Mouse (Mus musculus) layer of hippocampus, postnatal 36 days (tissue): ENCODE measurements around the gene Itprid1. TPM values are rescaled to one million over a fixed set of nuclear protein-coding genes. Genes with fewer than 3 reads are reported as not detected.

Source experiments
- DNase-seq, 2 experiments: peaks; one replicate each; pipeline ENCODE4 v3.0.0; 2022
- total RNA-seq, 2 experiments: library from RNA; stranded (reverse); gene quantifications; 2 replicates each; pipeline ENCODE4 v1.2.3; 2021

Itprid1 gene
- total RNA-seq, 2 experiments from 2014 or later, result 1.3 TPM

DNA sequence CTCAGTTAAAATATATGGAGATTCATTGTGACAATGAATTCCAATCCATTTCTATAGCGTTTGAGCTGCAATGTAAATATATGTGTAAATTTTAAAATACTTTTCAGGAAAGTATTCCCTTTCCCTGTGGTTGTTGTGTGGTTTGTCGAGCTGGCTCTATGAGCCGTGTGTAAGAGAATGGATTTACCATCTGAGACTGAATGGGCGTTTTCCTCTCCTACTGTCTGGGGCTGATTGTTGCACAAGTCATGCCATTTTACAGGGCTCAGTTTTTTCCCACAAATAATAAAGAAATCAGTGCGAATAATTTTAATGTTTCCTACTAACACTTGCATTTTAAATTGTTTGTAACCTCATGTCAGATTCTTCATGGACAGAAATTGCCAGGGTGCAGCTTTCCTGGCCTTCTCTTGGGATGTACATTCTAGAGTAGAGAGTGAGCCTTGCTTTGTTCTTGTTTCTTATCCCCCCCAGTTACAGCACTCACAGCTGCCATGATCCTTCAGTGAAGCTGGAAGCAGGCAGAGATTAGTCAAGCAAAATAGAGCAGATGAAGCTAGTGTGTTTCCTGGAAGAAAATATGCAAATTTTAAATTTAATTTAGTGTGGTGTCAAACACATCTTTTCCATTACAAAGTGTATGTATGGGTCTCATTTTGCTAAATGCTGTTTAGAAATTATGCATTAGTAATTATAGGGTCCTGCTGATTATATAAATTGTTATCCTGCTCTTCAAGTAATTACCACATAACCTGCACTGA is 65.1 kb downstream of the Itprid1 start:
- no peak for DNase-seq

DNA sequence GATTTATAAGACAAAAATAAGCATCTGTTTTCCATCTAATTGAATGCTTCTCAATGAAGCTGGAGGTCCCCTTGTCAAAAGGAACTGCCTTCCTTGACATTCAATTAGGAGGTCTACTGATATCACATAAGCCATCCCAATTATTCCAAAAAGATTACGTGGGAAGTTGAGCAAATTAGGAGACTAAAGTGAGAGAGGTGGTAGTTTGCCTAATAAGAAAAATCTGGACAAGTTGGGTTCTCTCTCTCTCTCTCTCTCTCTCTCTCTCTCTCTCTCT is 65.6 kb downstream of the Itprid1 start:
- DNase-seq, result no peak

DNA sequence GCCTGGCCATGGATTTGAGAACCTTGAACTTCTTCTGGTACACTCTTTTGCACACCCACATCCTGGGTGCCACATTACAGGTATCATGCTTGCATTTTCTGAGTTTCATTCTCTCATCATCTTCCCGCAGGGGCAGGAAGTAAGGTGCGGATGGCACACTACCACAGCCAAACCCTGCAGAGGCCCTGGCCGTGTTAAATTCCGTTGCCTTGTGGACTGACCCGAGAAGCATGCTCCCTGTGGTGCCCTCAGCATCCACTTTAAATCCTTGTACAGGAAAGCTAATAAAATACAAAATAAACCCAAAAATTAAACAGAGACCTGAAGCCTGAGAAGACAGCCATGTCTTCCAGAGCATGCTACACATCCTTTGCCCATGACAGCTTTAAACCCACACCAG is 82.5 kb downstream of the Itprid1 start:
- no peak for DNase-seq

DNA sequence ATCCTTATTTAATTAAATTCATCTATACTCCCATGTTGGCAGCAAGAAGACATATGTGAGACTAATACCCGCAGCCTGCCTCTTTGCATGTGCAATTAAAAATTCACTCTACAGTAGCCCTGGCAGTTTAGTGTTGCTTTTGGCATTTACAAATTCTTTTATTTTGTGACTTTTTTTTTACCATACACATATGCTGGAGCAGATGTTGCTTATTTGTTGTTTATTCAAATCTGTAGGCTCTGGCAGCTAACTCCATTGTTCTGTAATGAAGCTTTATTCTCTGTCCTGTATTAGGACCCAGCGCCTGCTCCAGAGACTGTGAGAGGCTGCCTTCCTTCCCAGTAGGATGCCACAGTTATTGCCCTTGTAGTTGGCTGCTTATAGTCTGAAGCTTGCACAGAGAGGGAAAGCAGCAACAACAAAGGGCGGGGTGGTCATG is 83.6 kb downstream of the Itprid1 start:
- DNase-seq, result peak in 1 of 2 experiments; percentile 17

DNA sequence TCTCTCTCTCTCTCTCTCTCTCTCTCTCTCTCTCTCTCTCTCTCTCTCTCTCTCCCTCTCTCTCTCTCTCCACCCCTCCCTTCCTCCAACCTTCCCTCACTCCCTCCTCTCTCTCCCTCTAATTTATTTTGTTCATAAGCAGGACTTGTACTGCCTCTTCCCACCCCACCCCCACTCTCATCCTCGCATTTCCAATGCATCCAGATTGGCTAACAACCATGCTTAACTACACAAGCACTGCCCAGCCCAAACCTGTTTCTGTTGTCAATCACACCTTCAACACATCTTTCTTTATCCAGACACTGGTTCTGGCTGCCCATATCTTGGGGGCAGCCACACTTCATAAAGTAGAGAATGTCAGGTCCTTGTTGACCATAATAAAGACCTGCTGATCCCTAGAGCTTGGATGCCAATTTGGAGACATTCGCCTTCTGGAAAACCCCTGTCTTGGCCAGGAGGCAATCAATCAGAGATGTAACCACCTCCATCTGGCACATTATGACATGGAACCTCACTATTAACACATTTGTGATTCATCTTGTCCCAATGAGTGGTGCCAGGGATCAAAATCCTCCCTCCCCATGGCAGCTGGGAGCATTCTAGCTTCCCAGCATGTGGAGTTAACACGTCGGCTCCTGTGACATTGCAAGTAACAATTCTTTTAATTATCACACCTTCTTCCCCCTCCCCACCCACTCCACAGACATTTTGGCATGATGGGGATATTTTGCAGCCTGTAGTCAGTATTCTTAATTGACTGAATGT is 84.4 kb downstream of the Itprid1 start:
- DNase-seq, result peak; percentile 20 to 23

DNA sequence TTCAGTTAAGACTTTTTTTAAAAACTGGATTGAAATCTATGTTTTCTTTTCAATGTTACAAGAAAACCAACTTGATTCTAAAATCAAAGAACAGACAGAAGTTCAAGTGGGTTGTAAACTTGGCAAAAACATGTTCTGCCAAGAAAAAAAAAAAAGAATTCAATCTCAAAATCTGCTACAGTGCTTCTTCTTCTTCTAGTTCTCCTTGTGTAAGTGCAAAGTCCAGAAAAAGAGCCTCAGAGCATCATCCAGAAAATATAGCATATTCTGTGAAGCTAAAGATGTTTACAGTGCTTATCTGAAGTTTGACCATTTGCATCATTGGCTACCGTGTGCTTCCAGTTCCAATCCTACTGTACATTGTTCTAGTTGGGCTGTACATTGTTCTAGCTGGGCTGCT is 108.0 kb downstream of the Itprid1 start:
- no peak for DNase-seq

DNA sequence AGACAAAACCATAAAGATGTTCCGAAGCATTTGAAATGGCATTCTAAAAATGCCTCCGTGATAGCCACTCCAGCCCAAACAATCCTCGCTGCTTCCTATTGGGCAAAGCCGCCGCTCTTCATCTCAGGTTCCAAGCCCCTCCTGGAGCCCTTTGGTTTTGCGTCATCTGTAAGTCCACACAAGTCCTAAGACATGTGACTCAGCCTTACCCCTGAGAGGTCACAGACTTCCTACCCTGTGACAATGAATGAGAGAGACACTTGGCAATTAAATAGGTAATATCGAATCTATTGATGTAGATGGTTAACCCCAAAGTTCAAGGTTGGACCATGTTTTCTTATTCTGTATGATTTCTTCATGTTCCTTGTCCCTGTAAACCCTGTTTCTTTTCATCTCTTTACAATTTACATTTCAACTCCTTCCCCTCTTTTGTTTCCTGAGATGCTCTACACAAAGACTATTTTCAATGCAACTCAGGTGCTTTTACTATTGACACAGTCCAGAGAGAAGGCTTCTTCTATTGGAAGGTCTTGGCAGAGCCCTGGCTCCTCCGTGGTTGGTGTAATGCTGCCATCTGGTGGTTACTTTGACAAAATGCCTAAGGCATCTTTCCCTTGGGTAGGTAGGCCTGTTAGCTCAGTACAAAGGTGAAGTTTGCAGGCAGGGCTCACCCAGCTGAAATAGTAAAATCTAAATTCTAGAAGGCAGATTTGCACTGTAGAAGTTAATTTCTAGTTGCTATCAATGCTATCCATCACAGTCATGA is 113.8 kb downstream of the Itprid1 start:
- DNase-seq, result peak; percentile 42 to 60

DNA sequence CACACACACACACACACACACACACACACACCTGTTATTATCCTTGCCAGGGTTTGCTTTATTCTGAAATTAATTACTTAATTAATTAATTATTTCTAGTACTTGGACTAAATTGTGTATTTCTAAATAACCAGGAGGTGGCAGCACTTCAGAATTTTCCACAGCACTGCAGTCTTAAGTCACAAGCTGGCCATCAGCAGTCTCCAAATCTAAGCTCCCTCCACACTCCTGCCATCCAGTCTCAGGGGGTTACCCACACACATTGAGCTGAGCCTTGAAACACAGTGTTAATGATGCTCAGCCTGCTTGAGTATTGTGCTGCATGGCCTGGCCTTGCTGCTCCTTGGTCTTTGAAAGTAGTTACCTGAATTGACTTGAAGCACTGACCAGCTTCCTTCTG is 136.3 kb downstream of the Itprid1 start:
- peak in 1 of 2 experiments; percentile 13 for DNase-seq

DNA sequence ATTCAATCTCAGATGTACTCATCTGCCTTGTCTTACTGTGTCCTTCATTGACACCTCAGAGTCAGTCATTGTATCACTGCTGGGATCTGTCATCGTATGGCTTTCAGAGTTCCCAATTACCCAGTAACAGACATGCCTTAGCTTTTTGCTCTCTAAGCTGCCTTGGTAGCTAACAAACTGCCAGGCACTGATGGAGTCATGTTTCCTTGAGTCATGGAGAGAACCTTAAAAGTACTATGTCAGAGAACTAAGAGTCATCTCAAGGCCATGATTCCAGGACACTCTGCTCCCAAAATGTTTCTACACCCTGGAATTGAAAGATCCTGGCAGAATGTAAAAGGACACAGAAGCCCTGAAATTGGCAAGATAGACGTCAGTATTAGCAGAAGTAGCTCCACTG is 143.1 kb downstream of the Itprid1 start:
- no peak for DNase-seq

DNA sequence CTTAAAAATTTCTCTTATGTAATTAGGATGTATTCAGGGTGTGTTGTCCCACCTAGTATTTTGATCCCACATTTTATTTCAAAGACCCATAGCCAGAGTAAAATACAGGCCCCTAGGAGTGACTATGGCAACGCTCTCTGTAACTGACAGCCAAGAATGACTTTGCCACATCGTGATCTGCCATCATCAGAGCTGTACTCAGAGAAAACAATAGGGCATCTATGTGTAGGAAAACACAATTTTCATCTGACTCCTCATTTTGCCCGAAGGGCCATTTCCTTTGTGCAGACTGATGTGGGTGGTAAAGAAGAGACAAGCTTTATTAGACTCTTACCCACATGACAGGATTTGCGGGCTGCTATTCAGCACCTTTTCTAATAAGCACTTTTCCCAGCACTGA is 172.0 kb downstream of the Itprid1 start:
- no peak for DNase-seq

DNA sequence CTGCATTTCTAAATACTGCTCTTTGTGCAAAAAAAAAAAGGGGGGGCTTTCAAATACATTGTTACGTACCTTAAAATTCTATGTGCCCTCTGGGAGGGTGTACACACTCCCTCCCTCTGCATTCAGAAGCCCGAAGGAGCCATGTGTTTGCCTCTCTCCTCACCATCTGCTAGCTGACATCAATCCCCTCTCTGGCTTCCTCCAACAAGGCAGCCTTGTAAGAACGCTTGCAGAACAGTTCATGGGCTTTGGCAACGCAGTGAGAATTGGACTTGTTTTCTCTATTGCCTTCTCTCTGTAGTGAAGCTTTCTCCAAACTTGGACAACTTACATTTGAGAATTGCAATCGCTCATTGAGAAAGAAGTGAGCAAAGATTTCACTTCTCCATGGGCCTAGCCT is 175.7 kb downstream of the Itprid1 start:
- DNase-seq, result no peak

DNA sequence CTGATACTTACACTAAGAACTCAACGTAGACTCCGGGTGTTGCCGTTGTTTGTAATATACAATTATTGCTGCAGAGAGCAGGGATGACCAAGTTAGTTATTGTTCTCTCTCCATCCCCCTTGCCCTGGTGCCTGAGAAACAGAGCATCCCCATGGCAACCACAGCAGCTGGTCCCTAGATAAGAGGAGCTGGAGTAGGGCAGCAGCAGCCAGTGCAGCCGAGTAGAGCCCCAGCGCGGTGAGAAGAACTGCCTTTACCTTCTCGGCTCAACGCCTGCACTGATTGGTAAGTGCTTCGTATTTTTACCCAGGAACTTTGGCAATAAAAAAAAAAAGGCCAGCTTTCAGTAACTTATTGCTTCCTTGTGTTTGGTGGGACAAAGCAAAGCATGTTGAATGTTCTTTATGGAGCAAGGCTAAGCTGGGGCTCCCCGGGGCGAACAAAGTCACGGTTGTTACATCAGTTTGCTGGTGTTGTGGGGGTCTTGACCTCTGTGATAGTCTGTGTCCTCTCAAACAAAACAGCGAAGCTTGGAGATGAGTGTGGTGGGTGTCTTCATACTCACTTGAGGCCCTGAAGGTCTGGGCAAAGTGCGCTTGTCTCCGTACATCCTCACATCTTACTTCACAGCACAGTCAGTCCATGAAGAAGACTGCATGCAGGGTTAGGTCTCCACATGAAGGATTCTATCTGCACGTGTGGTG is 180.7 kb downstream of the Itprid1 start, which contains the start of gene Ppp1r17:
Gene Ppp1r17 (plus strand): TSS at position 207 of the 704 bp plus-strand sequence.
- DNase-seq, result no peak

DNA sequence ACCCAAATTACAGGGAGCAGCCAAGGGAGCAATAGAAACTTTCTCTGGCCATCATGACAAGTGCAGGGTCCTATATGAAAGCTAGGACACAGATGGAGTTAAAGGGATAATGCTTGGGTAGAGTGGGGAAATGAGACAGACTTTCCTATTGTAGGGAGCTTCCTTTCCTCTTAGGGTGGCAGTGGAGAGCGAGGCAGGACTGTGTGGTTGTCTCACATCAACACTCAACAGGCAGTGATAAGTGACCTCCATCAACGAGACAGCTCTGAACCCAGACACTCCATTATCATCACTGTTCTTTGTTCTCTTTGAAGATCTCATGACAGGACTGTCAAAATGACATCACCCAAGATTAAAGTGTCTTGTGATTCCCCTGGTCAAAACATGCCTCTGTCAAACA is 182.9 kb downstream of the Itprid1 start:
- DNase-seq, result no peak

DNA sequence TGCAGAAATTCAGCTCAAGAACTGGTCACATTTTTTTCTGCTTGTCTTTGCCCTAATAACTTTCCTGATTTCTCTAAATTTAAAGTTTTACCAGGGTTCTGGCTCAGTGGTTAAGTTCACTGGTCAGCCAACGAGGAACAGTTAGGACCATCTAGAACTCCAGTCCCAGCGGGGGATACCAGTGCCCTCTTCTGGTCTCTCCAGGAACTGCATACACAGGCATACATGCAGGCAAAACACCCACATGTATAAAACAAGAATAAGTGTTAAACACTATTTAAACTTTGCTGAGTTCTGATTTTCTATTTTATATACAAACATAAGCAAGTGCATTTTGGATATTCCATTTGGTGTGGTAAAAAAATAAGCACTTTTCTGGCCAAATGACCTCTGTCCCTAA is 188.8 kb downstream of the Itprid1 start:
- no peak for DNase-seq

DNA sequence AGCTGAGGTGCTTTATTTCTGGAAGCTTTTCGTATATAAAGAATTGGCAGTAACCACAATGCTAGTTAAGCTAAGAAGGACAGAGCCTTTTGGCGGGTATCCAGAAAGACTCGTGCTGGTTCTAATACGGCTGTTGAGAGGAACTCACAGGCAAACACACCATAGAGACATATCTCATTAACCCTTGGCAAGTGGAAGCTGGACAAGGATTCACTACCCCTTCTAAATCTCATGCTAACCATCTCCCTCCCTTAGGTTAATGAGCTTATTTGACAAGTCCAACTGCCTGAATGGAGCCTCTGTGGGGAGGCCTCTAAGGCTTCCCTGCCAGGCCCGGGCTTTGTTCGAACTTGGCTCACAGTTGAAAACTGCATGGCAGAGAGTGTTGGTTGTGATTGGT is 190.6 kb downstream of the Itprid1 start:
- no peak for DNase-seq

DNA sequence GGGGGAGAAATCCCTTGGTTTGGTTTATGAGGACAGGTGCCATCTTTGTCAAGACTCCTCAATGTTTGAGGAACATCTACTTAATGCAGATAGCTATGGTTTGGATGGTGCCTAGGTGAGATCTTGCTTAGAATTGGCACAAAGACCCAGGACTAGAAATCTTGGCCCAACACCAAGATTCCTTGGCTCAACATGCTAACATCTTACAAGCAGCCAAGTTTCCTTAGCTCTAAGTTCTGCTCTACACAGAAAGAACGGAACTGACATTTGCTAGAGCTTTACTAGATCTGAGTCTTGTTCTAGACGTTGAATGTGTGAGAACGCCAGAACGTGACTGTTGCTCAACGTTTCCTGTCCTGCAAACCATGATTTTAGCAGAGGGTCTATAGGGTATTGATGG is 191.3 kb downstream of the Itprid1 start:
- DNase-seq, result no peak

Other genes with a start within 250 kb of the Itprid1 start
- gene Neurod6, start 155.6 kb upstream of the Itprid1 start, total RNA-seq, result 100 to 1,000 TPM; 165 to 182 TPM
- gene Ppp1r17, start 180.6 kb downstream of the Itprid1 start, total RNA-seq, result 1 to 10 TPM in 1 of 2 experiments, under 1 TPM in 1; 0.43 to 1.1 TPM